Mouse (Mus musculus) ES-E14 (cell line): ENCODE data around the gene Hnrnph2.

Experiments
- CHD2 ChIP-seq: IDR thresholded peaks from 2 replicates; pipeline ENCODE4 v1.6.1; 2014; ENCODE audit warnings: mild to moderate bottlenecking, low read depth, low read length, inconsistent platforms
- ZNF384 ChIP-seq: IDR thresholded peaks from 2 replicates; pipeline ENCODE4 v1.6.1; 2012; ENCODE audit warnings: low read depth, low read length, inconsistent platforms

- TF ChIP-seq ZNF384, result no peak
- TF ChIP-seq CHD2, result no peak
Measured at GRCm38 (mm10) chrX:134588261-134588660, 12.7 kb upstream of the Hnrnph2 start.
